Mouse (Mus musculus): Measurements from ENCODE around the gene Hsf3. TPM values are rescaled to one million over a fixed set of nuclear protein-coding genes. Genes with fewer than 3 reads are reported as not detected.

Hsf3 gene
- not detected in 2 replicates for polyA plus RNA-seq (2012; rRNA removed)

DNA sequence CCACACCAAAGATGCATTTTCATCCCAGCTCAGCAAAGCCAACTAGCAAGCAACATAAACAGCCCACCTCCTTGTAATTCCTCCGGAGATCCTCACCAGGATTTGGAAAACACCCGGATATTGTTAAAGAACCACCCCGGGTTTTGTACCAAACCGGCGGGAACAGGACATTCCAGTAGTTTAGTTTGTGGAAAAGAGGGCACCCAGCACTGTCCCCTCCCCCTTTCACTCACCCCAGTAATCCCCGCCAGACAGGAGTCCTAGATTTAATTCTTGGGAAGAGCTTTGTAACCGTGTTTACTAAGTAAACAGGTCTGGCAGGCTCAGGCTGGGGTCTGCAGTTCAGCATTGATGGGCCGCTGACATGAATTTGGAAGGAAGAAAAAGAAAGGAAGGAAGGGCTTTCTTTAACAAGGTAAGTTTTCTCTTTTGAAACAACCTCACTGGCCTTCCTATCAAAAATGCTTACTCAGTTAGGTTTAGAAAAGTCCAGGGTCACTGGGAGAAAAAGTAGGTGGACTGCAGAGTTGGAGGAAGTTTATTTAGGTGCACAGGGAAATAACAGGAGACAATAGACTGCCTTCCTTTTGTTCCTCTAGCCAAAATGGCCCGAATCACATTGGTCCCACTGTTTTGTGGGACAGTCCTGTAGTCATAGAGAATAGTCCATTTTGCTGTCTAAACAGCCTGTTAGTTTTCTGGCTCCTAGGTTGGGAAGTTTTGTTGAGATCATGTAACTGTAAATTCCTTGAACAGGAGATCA is at the start of gene Hsf3:
TSS of gene Hsf3 (minus strand) at position 94 of the 763 bp plus-strand sequence.

DNA sequence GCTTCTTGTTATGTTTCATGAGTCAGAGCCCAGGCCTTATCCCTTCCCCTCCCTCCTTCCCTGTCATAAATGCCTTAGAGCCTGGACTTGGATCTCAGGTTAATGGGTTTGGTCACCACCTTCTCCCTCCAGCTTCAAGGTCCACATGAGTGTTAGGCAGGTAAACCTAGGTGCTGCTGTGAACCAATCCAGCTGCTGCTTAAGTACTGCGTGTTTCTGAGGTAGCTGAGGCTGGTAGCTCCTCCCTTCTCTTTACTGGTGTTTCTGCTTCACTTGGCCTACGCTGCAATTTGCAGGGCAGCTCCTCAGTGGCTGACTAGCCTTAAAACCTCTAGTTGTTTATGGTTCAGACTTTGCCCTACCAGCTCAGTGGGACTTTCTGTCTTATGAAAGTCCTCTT is 945 bp downstream of the Hsf3 start, which contains the start of gene Heph:
TSS of gene Heph (plus strand) at position 211 of the 400 bp plus-strand sequence.

DNA sequence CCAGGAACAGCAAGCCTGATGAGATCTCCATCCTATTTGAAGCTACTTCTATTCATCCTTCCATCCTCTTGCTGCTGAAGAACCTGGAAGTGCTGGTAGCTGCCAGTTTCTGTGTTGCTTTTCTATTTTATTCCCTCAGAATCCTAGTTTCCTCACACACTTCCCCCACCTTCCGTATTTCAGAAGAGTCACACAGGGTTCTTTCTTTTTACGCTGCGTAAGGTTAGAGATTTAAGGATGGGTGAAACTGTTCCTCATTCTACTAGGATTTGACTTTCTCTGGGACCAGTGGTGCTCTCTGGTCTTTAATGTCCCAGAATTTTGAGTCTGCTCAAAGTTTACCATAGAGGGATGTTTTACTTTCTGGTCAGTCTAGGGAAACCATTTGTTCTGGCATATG is 162.8 kb downstream of the Hsf3 start, which contains the start of gene Vsig4:
TSS of gene Vsig4 (minus strand) at position 101 of the 400 bp plus-strand sequence.

Other genes with a start within 250 kb of the Hsf3 start
- not detected in 2 replicates for gene Vsig4, start 162.9 kb downstream of the Hsf3 start, polyA plus RNA-seq (2012; rRNA removed)
- gene Heph, start 935 bp downstream of the Hsf3 start, polyA plus RNA-seq (2012; rRNA removed) = 28.9 and 33.3 TPM in 2 replicates